Mouse (Mus musculus) brain, embryonic 14.5 days (tissue): ENCODE measurements at regions not wholly inside any gene's neighbourhood (a gene's known extent, or its start where the extent isn't known, plus 50 kb on each side); places are given as distances from the start of the nearest gene placed in this dataset.

Experiments
- DNase-seq: peaks from one replicate; pipeline ENCODE4 v3.0.0-alpha.2; 2011; ENCODE audit warnings: low read depth
- CTCF ChIP-seq: fragments of 200-500 bp; IDR thresholded peaks from 2 replicates; pipeline ENCODE4 v1.5.1; 2012; ENCODE audit warnings: inconsistent platforms, mild to moderate bottlenecking, moderate library complexity, borderline replicate concordance; ENCODE audit not compliant: insufficient read depth, insufficient read length; ENCODE audit errors: extremely low read depth
- POLR2A ChIP-seq: fragments of 200-500 bp; IDR thresholded peaks from 2 replicates; pipeline ENCODE4 v1.6.1; 2012; ENCODE audit warnings: mild to moderate bottlenecking, inconsistent platforms, borderline replicate concordance; ENCODE audit not compliant: poor library complexity, insufficient read depth, insufficient read length, severe bottlenecking; ENCODE audit errors: extremely low read depth

- TF ChIP-seq POLR2A, result no peak
- TF ChIP-seq CTCF, result no peak
Observed at GRCm38 (mm10) chr1:109081337-109081736, 900.9 kb upstream of the Cdh7 start.

GRCm38 (mm10) chr1:109086110-109086509, 896.1 kb upstream of the Cdh7 start:
- peak; percentile 65 for DNase-seq
- TF ChIP-seq POLR2A (no peak), CTCF (no peak)

More at GRCm38 (mm10) chr1:109081337-109081736, 900.9 kb upstream of the Cdh7 start:
- peak; percentile 43 for DNase-seq

GRCm38 (mm10) chr1:109105073-109105472, 877.2 kb upstream of the Cdh7 start:
- TF ChIP-seq CTCF (no peak), POLR2A (no peak)
- DNase-seq, result peak; percentile 51
